Mouse (Mus musculus) hindbrain, embryonic 13.5 days (tissue): ENCODE measurements around the gene Tmem50a. TPM values are rescaled to one million over a fixed set of nuclear protein-coding genes. Genes with fewer than 3 reads are reported as not detected.
A peak's percentile ranks its signal among the peaks of the same experiment; 100 is the strongest.

Source experiments
- ATAC-seq: fragments of 200-750 bp; cut with Nextera tagmentation; 2 replicates; pipeline ENCODE4 v1.8.0; 2017; ENCODE audit warnings: moderate TSS enrichment; ENCODE audit not compliant: low FRiP score
- H3K27ac ChIP-seq: fragments of 300-500 bp; sonication (generic); 2 replicates; pipeline ENCODE4 v1.5.1; 2015; ENCODE audit warnings: inconsistent platforms, mild to moderate bottlenecking, moderate library complexity
- H3K27me3 ChIP-seq: fragments of 300-500 bp; sonication (generic); 2 replicates; pipeline ENCODE4 v1.6.1; 2015; ENCODE audit warnings: mild to moderate bottlenecking, inconsistent platforms
- H3K36me3 ChIP-seq: fragments of 300-500 bp; sonication (generic); 2 replicates; pipeline ENCODE4 v1.6.1; 2015; ENCODE audit warnings: mild to moderate bottlenecking, inconsistent platforms
- H3K4me1 ChIP-seq: fragments of 300-500 bp; sonication (generic); replicated peaks from 2 replicates; pipeline ENCODE4 v1.6.1; 2015; ENCODE audit warnings: inconsistent platforms
- H3K4me2 ChIP-seq: fragments of 300-500 bp; sonication (generic); 2 replicates; pipeline ENCODE4 v1.6.1; 2015; ENCODE audit warnings: inconsistent platforms, mild to moderate bottlenecking, moderate library complexity
- H3K4me3 ChIP-seq: fragments of 300-500 bp; sonication (generic); 2 replicates; pipeline ENCODE4 v1.5.1; 2015; ENCODE audit warnings: mild to moderate bottlenecking, inconsistent platforms
- H3K9ac ChIP-seq: fragments of 300-500 bp; sonication (generic); 2 replicates; pipeline ENCODE4 v1.6.1; 2015; ENCODE audit warnings: mild to moderate bottlenecking, inconsistent platforms
- H3K9me3 ChIP-seq: fragments of 300-500 bp; sonication (generic); 2 replicates; pipeline ENCODE4 v1.6.1; 2016; ENCODE audit warnings: inconsistent platforms
- WGBS: fragments of 180-500 bp; shearing (Covaris S2); methylation state at CpG from one replicate; pipeline ENCODE4 v1.1.7; 2015; 5-methylcytosine and 5-hydroxymethylcytosine counted together
- polyA plus RNA-seq: library from polyadenylated mRNA; unstranded; fragments of >200 nt; fragmentation: Nextera tagmentation; extraction: Ambion mirVana; gene quantifications from 2 replicates; pipeline ENCODE4 v1.2.1, GENCODE M21; 2015

Gene Tmem50a
- polyA plus RNA-seq, 1 experiment from 2014 or later, result 211 TPM

GRCm38 (mm10) chr4:134853259-134853636 is 61.6 kb downstream of the Tmem50a start, which contains the start of gene Maco1:
Gene Maco1 (minus strand): TSS chr4:134853345.
- peaks cover 34% of the 10 kb centered on the region for H3K4me1 ChIP-seq
- H3K9me3 ChIP-seq, result no peaks in the 10 kb centered on the region
- H3K36me3 ChIP-seq, result no peaks in the 10 kb centered on the region
- H3K4me3 ChIP-seq, result peak within 1 kb of the TSS; percentile 99
- under 1% methylated on average over 25 of the region's 38 CpGs for WGBS
- H3K9ac ChIP-seq, result peak within 1 kb of the TSS; percentile 100
- peak; percentile 99 for ATAC-seq
- H3K27me3 ChIP-seq, result peaks cover 22% of the 10 kb centered on the region
- H3K4me2 ChIP-seq, result peak within 1 kb of the TSS; percentile 79
- peak within 1 kb of the TSS; percentile 100 for H3K27ac ChIP-seq

- H3K9me3 ChIP-seq, result no peaks in the 10 kb centered on the region
- peaks cover 40% of the 10 kb centered on the region for H3K4me1 ChIP-seq
- peak overlapping the region; percentile 100 for H3K9ac ChIP-seq
- H3K27me3 ChIP-seq, result peaks cover 22% of the 10 kb centered on the region
- H3K4me2 ChIP-seq, result peak overlapping the region; percentile 79
- under 1% methylated on average over 94 of the region's 106 CpGs for WGBS
- H3K36me3 ChIP-seq, result no peaks in the 10 kb centered on the region
- ATAC-seq, result peak; percentile 16
- peak overlapping the region; percentile 99 for H3K4me3 ChIP-seq
- H3K27ac ChIP-seq, result peak overlapping the region; percentile 100
These were observed 62.2 kb downstream of the Tmem50a start for GRCm38 (mm10) chr4:134852438-134853255.

- Histone ChIP-seq H3K4me1 (peaks cover 46% of the 10 kb centered on the region), H3K9me3 (no peaks in the 10 kb centered on the region), H3K27ac (peak overlapping the region; percentile 100), H3K4me2 (peak overlapping the region; percentile 79), H3K9ac (peak overlapping the region; percentile 100), H3K27me3 (peaks cover 22% of the 10 kb centered on the region), H3K4me3 (peak overlapping the region; percentile 99), H3K36me3 (no peaks in the 10 kb centered on the region)
- 10% methylated on average over 14 of the region's 14 CpGs for WGBS
- ATAC-seq, result no peak
These were observed 62.9 kb downstream of the Tmem50a start for GRCm38 (mm10) chr4:134851876-134852275.

DNA sequence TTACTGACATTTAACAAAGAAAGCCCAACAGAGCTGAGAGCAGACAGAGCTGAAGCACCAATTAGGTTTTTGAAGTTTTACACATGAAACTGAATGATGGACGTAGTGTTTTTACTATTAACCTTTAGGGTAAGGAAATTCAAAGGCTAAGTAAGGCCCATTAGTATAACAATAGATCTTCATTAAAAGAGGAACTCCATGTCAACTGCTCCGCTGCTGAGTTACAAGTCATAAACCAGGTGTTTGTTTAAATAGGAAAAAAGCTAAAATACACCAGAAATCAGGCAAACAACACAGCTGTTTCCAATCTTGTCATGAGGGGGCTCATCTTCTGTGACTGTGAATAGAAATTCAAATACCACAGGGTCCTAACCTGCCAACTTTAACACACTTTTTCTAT is 63.6 kb downstream of the Tmem50a start:
- no peak for ATAC-seq
- H3K4me1 ChIP-seq, result peaks cover 50% of the 10 kb centered on the region
- peaks cover 16% of the 10 kb centered on the region for H3K27me3 ChIP-seq
- H3K4me2 ChIP-seq, result peak overlapping the region; percentile 79
- no peaks in the 10 kb centered on the region for H3K9me3 ChIP-seq
- peak overlapping the region; percentile 100 for H3K9ac ChIP-seq
- H3K27ac ChIP-seq, result no peak overlapping the region
- H3K4me3 ChIP-seq, result peak overlapping the region; percentile 99
- 43% methylated on average over 2 of the region's 2 CpGs for WGBS
- no peaks in the 10 kb centered on the region for H3K36me3 ChIP-seq

GRCm38 (mm10) chr4:134850551-134850950 is 64.3 kb downstream of the Tmem50a start:
- WGBS, result 69% methylated on average over 4 of the region's 4 CpGs
- Histone ChIP-seq H3K27ac (no peak overlapping the region), H3K36me3 (no peaks in the 10 kb centered on the region), H3K4me3 (peak overlapping the region; percentile 99), H3K4me1 (peaks cover 53% of the 10 kb centered on the region), H3K9ac (no peak overlapping the region), H3K4me2 (peak overlapping the region; percentile 79), H3K27me3 (peaks cover 9% of the 10 kb centered on the region), H3K9me3 (no peaks in the 10 kb centered on the region)
- ATAC-seq, result no peak

Other genes with a start within 250 kb of the Tmem50a start
- gene Man1c1, start 210.7 kb downstream of the Tmem50a start, polyA plus RNA-seq, result 3.6 and 3.8 TPM in 2 replicates
- gene Ldlrap1, start 147.0 kb downstream of the Tmem50a start, polyA plus RNA-seq, result 2.9 and 4.1 TPM in 2 replicates
- gene Maco1, start 61.7 kb downstream of the Tmem50a start, polyA plus RNA-seq, result 112 and 115 TPM in 2 replicates
- gene Rhd, start 50.5 kb downstream of the Tmem50a start, polyA plus RNA-seq, result 1.3 and 2.3 TPM in 2 replicates
- 538 and 556 TPM in 2 replicates for gene Rsrp1, start 8.6 kb upstream of the Tmem50a start, polyA plus RNA-seq
- gene Syf2, start 15.9 kb upstream of the Tmem50a start, polyA plus RNA-seq, result 65.5 and 70.4 TPM in 2 replicates
- gene Runx3, start 205.6 kb upstream of the Tmem50a start, polyA plus RNA-seq, result 0.10 and 0.27 TPM in 2 replicates